Mouse (Mus musculus) testis, adult 2 months (tissue): ENCODE data around the gene Zmiz1.

ENCODE experiments used
- CTCF ChIP-seq: fragments of 200-500 bp; IDR thresholded peaks from 2 replicates; pipeline ENCODE4 v1.5.1; 2012; ENCODE audit warnings: low read depth, mild to moderate bottlenecking, inconsistent platforms, low read length, moderate library complexity; ENCODE audit not compliant: control insufficient read depth, insufficient read depth, insufficient replicate concordance
- POLR2A ChIP-seq: fragments of 200-500 bp; IDR thresholded peaks from 2 replicates; pipeline ENCODE4 v1.6.1; 2012; ENCODE audit warnings: low read depth, mild to moderate bottlenecking, inconsistent platforms, low read length, moderate library complexity; ENCODE audit not compliant: control insufficient read depth

- TF ChIP-seq POLR2A (no peak), CTCF (no peak)
These were observed 37.4 kb upstream of the Zmiz1 start for GRCm38 (mm10) chr14:25421596-25422001.
